Mouse (Mus musculus) bone marrow, adult 2 months (tissue): ENCODE results near the gene Spp2.

Experiments used
- CTCF ChIP-seq: fragments of 200-500 bp; IDR thresholded peaks from 2 replicates; pipeline ENCODE4 v1.5.1; 2011; ENCODE audit warnings: low read length, control low read depth; ENCODE audit not compliant: control insufficient read depth, insufficient read depth
- POLR2A ChIP-seq: fragments of 200-500 bp; IDR thresholded peaks from 2 replicates; pipeline ENCODE4 v1.6.1; 2011; ENCODE audit warnings: low read depth, mild to moderate bottlenecking, control low read depth, low read length, borderline replicate concordance; ENCODE audit not compliant: control insufficient read depth

GRCm38 (mm10) chr1:88366881-88367644, 39.7 kb upstream of the Spp2 start:
- TF ChIP-seq CTCF = no peak
- no peak for TF ChIP-seq POLR2A
